Mouse (Mus musculus): ENCODE results near the gene Slc25a11.
A peak's percentile ranks its signal among the peaks of the same experiment; 100 is the strongest.

The Slc25a11 gene

DNA sequence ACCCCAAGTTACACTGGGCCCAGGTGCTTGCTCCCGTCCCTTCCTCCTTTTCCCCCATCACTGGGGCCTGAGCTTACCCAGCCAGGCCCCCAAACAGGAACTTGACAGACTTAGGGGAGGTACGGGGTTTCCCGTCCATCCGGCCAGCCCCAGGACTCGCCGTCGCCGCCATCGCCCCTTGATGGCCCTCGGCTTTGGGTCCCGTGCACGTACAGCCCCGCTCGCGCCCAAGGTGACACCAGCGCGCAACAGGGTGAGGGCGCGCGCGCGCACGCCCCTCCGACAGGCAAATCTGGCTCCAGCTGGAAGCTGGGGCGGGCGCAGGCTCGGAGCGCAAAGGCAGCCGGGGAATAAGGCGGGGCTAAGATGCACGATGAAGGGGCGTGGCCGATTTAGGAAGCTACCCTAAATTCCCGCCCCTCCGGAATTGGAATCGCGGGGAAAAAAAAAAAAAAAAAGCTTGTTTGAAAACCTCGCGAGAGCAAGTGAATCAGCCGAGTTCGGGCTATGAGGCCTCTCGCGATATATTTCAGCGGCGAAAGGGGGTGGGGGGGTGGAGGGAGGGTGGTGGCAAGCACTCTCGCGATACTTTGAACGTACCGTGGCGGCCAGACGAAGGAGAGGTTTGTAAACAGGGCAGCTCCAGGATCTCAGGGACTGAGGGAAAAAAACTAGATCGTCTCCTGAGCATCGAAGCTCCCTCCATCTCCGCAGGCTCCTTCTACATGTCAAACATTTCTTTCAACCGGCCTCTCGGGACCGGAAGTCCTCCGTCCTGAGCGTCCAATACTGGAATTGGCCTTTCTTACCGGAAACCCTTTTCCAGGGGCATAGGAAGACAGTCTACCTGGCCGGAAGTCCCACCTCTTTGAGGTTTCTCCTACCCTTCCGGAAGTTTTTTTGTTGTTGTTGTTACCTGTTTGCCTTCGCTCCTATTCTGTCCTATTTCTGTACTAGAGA, at the start of gene Slc25a11, which contains the start of gene Rnf167:
Gene Slc25a11 (minus strand): TSS at position 789 of the 960 bp plus-strand sequence.
Gene Rnf167 (plus strand): TSS at position 545 of the 960 bp plus-strand sequence.
- peak; percentile 99 for DNase-seq (ENCODE audit: low read depth, low spot score)

DNA sequence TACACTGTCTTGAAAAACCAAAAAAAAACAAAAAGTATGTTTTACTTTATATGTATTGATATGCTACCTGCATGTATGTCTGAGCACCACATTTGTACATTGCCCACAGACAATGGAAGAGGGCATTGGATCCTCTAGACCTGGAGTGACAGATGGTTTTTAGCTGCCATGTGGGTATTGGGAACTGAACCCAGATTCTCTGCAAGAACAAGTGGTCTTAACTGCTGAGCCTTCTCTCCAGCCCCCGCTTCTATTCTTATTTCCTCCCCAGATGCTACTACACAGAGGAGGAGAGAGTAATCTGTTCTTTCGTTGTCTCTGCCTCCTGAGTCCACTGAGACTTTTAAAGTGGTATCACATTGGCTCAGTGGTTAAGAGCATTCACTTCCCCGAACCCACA, 46.2 kb upstream of the Slc25a11 start:
- DNase-seq (ENCODE audit: low read depth, low spot score), result no peak

DNA sequence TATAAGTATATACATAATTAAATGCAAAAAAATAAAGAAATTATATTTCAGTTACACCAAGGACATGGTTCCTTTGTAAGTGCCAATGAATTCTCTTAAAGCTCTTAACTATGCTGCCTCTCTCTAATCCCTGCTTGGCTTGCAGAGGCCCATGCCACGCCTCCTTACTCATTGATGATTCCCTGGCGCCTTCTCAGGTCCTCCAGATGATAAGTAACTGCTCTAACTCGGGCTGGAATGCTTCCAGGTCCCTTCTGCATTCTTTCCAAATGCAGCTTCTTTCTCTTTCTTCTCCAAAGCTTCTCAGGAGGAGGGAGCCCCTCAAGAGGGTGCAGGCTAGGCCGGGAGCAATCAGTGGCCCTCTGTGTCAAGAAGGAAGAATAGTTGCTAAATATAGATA, 42.3 kb upstream of the Slc25a11 start:
- no peak for DNase-seq (ENCODE audit: low read depth, low spot score)

DNA sequence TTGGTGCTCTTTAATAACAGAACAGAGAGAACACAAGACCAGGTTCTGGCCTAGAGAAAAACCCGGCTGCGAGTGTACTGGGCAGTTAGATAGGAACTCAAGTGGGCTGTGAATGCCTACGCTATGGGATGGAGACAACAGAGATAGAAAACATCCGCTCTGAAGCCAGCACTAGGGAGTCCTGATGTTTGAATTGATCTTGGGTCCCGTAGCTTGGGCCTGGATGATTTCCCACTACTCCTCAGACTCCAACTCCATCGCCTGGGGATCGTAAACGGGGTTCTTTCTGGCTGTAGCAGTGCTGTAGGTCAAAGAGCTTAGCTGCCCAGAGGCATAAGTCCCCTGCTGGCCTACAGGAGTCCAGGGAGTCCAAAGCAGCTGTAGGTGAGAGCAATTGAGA, 41.1 kb upstream of the Slc25a11 start:
- DNase-seq (ENCODE audit: low read depth, low spot score), result no peak

DNA sequence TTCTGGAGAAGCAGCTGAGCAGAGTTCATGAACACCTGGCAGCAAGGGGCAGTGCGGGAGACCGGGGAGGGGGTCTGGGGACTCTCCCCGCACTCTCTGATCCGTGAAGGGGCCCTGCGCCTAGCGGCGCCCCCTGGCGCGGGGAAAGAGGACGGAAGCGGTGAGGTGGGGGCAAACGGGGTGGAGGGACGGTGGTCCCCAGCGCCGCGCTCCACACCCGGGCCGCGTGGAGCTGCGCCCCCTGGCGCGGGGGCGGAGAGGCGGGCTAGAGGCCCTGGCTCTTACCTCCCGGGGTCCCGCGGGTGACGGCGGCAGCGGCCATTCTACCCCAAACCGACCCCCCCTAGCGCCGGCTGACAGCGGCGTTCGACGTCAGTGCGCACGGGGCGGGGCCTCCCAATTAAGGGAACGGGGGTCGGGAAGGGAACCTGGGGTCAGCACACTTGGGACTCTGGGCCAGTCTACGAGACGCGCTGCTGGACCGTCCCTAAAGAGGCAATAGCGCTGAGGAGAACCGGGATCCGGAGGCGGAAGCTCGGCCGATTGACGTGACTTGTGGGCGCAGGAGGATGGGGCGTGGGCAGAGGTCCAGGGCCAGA, 40.4 kb upstream of the Slc25a11 start, which contains the start of gene Camta2:
Gene Camta2 (minus strand): TSS at position 505 of the 599 bp plus-strand sequence.
- DNase-seq (ENCODE audit: low read depth, low spot score), result peak; percentile 68

DNA sequence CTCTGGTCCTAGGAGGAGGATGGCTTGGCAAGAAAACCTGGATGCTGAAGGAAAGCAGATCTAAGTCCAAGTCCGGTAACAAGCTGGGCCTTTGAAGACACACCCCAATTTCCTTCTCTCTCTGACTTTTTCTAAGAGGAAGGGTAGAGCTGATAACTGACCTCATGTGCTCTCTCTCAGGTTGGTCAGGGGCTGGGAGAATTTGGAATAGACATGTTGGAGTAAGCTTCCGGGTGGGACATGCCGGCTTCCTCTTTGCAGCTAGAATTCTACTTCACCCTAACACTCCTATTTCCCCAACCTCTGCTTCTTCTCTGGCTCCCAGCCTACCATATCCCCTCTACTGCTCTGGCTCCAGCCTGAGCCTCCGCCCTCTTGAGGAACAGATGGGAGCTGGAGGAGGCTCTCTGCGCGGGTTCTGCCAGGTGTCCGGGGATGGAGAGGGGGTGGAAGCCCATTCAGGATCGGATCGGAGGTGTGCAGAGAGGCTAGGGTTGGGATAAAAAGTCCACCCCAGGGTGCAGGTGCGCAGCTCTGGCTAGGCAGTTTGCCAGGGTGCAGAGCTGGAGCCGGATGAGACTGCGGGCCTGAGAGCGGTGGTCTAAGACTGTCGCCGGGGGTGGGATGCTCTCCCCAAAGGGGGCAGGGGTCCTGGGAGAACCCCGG, 39.8 kb upstream of the Slc25a11 start:
- peak; percentile 60 for DNase-seq (ENCODE audit: low read depth, low spot score)

DNA sequence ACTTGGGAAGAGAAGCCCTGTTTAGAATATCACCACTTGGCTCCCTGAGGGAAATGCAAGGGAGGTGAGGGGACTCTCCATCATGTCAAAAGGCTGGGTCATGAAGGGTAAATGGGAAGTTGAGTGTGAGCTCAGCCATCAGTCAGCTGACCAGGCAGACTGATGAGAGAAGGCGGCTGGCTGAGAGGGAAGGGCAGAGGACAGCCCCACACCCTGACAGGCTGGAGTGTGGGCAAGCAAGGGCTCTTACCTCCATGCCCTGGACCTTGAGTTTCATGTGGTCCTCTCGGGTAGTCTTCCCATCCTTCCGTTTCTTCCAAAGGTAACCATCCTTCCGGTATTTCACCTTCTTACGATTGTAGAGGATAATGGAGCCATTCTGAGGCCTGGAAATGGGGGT, 36.4 kb upstream of the Slc25a11 start:
- DNase-seq (ENCODE audit: low read depth, low spot score), result no peak

DNA sequence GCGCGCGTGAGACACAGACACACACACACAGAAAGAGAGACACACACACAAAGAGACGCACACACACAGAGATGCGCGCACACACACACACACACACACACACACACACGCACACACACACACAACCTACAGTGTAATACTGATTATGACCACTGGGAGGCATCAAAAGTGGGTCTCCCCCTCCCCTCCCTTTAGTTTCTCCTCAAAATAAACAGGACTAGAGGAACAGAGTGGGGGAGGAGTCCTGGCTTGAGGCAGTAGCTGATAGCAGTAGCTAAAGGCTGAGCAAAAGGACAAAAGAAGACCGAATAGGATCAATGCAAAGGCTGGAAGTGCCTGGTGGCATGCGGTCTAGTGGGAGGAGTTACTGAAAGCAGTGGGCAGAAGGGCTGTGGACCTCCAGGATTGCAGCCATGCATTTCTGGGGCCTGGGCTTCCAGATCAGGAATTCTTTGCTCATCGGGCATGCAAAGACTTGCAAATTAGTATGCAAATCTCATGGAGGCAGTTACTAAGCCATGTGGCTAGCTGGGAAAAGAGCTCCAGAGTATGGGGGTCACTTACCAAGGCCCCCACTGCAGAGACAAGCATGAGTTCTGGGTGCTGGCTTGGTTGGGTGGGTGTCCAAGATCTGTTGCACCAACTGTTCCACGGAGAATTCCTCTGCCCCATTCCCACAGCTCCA, 34.8 kb upstream of the Slc25a11 start:
- peak; percentile 93 for DNase-seq (ENCODE audit: low read depth, low spot score)

DNA sequence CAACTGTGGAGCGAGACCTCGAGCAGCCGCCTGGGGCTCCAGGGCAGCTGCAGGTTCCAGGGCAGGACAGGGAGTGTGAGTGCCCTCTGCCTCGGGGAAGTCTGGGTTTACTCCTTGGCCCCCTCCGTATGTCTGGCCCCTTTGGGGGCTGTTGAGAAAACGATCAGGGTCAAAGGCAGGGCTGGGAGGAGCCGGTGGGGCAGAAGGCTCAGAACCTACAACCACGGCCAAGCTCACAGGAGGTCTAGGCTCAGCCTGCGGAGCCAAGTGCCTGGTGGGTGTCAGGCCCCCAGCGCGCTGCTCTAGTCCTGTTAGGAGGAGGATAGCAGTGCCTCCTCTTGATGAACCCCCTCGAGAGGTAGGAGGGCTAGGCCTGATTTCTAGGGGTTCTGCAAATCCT, 33.9 kb upstream of the Slc25a11 start:
- DNase-seq (ENCODE audit: low read depth, low spot score), result no peak

DNA sequence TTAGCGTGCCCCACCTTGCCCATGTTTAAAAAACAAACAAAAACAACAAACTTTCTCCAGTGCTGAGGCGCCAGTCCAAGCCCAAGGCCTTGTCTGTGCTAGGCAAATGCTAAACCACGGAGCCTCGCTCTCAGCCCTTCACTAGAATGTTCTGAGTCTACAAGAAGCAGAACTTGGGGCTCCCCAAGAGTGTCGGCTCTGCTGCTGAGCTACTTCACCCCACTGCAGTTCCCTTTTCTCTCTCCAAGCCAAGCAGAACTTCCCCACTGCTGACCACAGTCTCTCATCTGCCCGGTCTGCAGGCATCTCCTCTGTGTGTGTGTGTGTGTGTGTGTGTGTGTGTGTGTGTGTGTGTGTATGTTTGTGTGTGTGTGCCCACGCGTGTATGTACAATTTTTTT, 32.6 kb upstream of the Slc25a11 start:
- no peak for DNase-seq (ENCODE audit: low read depth, low spot score)

DNA sequence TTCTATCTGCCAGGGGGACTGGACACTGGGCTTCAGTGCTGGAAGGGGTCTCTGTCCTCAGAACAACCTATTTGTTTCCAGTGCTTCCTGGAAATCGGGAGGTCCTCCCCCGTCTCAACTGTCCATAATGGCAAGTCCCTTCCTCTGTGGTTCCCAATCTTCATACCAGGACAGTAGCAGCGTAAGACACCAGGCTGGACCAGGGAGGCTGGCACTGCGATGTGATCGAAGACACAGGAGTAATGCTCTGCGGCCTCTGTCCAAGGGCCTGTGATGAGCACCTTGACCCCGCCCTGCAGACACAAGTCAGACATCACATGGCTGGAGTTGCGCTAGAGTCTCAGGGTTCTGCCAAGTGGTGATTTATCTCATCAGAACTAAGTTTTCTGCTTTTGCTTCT, 32.1 kb upstream of the Slc25a11 start:
- DNase-seq (ENCODE audit: low read depth, low spot score), result no peak

DNA sequence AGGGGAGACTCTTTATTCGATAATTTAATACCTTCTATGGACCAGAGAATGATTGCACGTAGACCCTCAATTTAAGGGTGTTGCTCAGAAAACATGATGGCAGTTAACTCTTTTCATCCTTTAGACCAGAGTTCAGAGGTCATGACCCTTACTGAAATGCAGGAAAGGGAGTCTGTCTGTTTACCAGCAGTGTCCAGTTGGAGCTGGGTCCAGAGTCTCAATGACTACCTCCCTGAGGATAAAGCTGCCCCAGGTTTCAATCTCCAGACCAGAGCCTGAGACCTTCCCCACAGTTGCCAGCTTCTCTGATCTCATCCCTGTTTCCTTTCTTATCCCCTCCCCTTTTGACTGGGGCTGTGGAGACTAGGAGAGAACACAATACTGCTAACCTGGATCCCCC, 31.3 kb upstream of the Slc25a11 start:
- no peak for DNase-seq (ENCODE audit: low read depth, low spot score)

DNA sequence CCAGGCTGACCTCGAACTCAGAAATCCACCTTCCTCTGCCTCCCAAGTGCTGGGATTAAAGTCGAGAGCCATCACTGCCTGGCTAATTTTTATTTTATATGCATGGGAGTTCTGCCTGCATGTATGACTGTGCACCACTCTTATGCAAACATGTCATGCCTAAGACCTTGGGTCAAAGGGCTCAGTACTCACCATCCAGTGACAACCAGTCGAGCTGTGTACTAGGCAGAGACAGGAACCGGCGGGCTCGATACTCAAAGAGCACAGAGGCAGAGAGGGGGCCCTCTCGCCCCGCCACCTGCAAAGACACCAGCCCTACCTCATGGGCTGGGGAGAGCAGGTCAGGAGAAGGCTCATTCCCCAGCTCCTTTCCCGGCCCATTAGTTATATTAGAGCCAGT, 30.8 kb upstream of the Slc25a11 start:
- no peak for DNase-seq (ENCODE audit: low read depth, low spot score)

DNA sequence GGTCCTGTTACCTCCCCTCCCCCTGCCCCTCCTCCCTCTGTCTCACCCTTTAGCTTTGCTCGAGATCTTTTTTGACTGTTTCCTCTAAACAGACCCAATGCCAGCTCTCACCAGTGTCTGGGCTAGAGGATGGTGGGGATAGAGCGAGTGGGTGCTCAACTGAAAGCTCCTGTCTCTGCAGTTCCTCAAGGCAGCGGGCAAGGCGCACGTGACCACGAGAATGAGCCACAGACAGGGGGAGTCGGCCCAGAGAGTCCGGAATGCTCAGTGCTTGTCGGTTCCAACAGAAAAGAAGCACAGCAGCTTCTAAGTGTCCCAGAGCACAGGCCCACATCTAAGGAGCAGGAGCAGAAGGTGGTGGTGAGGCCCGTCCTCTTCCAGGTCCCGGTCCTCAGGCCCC, 27.2 kb upstream of the Slc25a11 start:
- DNase-seq (ENCODE audit: low read depth, low spot score), result no peak

DNA sequence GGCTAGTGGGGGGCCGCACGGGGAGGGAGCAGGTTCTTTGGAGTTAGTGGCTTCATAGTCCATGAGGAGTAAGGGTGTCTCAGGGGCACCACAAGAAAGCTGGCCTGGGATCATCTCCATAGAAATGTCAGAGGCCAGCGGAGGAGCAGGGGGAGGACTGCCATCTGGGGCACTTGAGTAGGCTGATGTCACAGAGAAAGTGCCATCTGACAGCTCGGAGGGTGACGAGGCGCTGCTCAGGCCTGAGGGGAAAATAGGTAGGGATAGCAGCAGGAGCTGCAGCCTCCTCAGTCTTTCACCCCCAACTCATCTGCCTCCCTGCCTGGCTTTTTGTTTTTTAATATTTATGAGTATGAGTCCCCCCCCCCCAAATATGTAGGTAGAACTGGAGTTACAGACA, 26.7 kb upstream of the Slc25a11 start:
- DNase-seq (ENCODE audit: low read depth, low spot score), result no peak

DNA sequence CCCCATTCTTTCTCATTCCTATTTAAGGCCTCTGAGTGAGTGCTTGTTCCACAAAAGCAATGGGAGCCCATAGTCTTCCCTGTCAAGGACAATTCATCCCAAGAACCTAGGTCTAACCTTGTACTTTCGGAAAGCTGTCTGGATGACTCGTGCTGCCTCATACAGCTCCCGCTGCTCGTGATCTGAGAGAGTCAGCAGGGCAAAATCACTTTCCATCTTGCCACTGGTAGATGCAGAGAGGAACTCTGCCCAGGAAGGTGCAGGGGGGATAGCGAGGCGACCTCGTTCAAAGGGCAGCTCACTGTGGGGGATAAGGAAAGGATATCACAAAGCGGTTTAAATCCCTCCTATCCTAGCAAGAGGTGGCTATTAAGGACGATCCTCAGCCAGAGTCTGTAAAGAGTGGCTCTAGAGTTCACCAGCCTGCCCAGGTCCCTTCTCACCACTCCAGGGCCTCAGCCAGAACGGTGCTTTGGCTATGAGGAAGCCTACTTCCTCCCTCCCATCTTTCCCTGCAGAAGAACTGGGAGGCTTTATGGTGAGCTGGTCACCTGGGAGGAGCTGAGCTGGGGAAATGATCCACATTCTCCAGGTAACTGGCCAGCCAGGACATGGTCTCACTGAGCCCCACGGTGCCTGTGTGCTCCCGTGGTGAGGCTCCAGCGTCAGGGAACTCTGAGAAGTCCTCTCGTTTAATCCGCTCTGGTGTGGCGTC, 24.2 kb upstream of the Slc25a11 start:
- no peak for DNase-seq (ENCODE audit: low read depth, low spot score)

DNA sequence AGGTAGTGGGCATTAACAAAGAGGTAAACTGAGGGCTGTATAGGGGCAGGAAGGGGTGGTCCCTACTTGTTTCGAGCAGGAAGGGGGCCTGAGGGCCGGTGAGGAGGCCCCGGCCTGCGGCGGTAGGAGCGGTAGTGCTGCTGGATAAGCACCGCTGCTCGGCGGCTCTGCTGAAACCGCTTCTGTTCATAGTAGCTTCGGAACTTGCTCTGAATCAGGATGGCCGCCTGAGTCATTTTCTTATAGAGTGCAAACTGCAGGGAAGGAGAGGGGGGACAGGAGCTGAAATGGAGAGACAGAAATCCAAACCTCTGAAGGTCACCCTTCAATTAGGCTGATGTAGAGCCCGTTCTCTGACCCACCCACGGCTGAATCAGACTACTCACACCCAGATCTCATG, 23.2 kb upstream of the Slc25a11 start:
- no peak for DNase-seq (ENCODE audit: low read depth, low spot score)

DNA sequence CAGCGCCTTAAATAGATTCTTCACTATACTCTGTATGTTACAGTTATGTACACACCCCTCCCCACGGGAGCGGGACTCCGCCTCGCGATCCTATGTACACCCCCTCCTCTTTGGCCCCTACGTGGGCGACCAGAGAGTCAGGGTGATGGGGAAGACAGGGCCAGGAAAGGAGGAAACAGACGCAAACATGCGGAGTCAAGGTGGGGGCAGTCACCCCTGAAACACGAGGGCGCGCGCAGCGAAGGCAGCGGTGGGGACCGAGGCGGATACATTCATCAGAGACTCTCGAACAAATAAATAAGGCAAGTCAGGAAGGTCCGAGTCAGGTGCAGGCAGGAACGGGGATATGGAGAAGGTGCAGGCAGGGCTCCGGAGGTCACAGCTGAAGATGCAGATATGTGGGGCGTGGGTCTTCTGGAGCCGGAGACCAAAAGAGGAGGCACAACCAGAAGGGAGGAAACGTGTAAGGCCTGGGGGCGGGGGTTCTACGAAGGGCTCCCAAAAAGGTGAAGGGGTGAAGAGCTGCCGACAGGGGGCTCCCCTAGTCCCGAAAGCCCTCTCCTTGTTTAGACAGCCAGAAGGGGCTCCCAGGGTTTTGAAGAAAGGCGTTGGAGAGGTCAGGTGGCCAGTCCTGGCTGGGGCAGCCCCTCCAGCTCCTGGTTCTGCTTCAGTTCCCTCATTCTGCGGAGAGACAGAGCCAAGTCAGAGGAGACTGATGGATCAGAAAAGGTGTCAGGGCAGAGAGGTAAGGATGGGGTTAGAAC, 22.5 kb upstream of the Slc25a11 start:
- peak; percentile 94 for DNase-seq (ENCODE audit: low read depth, low spot score)

DNA sequence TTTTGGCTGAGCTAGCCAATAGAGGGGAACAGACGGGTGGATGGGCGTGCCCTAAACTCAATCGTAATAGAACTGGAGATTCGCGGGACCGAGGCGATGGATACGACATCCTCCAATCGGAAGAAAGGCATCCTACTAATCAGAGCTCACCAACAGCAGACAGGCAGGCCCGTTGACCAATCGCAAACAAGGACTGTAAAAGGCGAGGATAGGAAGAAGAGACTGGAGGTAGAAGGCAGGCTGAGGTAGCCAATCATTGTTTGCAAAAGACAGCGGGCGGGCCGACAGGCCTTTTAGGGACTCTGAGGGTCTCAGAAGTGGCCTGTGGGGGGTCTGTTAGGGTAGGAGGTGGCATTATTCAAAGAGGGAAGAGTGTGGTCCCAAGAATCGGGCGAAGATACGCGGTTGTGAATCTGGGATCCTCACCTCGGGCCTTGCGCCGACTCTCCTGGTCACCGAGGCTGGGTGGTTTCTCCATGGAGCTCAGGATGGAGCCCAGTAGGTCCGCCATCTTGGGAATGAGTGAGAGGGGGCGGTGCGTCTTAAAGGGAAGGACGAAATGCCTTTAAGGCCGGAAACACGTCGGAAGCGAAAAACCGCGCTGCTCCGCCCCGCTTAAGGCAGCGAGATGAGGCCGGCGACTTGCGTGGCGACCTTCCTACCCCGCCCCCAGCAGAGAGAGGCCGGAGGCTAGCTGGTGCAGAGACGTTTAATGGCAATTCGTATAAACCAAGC, 21.7 kb upstream of the Slc25a11 start, which contains the start of gene Spag7:
Gene Spag7 (minus strand): TSS at position 646 of the 735 bp plus-strand sequence.
- peak; percentile 100 for DNase-seq (ENCODE audit: low read depth, low spot score)
